Mouse (Mus musculus): ENCODE measurements around the gene Pdrg1. TPM values are rescaled to one million over a fixed set of nuclear protein-coding genes. Genes with fewer than 3 reads are reported as not detected.

Gene Pdrg1
- polyA plus RNA-seq, 1 experiment from 2014 or later: 101 TPM

GRCm38 (mm10) chr2:153051537-153051936 lies 36.3 kb upstream of the Pdrg1 start:
- 72% methylated on average over 9 of the region's 9 CpGs for WGBS
- Histone ChIP-seq H3K27ac (ENCODE audit: low read length) (no peak overlapping the region), H3K4me2 (ENCODE audit: low read depth, low read length) (no peak overlapping the region), H3K4me3 (ENCODE audit: low read length) (no peak overlapping the region), H3K27me3 (ENCODE audit: control insufficient read depth, insufficient read depth, low read depth, low read length) (peaks cover 21% of the 10 kb centered on the region), H3K9ac (ENCODE audit: low read length) (no peak overlapping the region), H3K36me3 (ENCODE audit: control insufficient read depth, insufficient read depth, low read length) (no peaks in the 10 kb centered on the region), H3K9me3 (ENCODE audit: control insufficient read depth, low read length) (no peaks in the 10 kb centered on the region), H3K4me1 (replicated peaks; ENCODE audit: control insufficient read depth, insufficient read depth, low read length) (peaks cover 6% of the 10 kb centered on the region; the same call in 1 of the 2 replicates)
- ATAC-seq (ENCODE audit: low read depth): no peak

- Histone ChIP-seq H3K4me2 (ENCODE audit: low read depth, low read length) (no peak overlapping the region), H3K9ac (ENCODE audit: low read length) (no peak overlapping the region), H3K4me3 (ENCODE audit: low read length) (no peak overlapping the region), H3K27me3 (ENCODE audit: control insufficient read depth, insufficient read depth, low read depth, low read length) (peaks cover 21% of the 10 kb centered on the region), H3K4me1 (replicated peaks; ENCODE audit: control insufficient read depth, insufficient read depth, low read length) (peaks cover 6% of the 10 kb centered on the region; the same call in 1 of the 2 replicates), H3K36me3 (ENCODE audit: control insufficient read depth, insufficient read depth, low read length) (no peaks in the 10 kb centered on the region), H3K9me3 (ENCODE audit: control insufficient read depth, low read length) (no peaks in the 10 kb centered on the region), H3K27ac (ENCODE audit: low read length) (no peak overlapping the region)
- ATAC-seq (ENCODE audit: low read depth): no peak
- WGBS: 71% methylated on average over 6 of the region's 6 CpGs
Observed at GRCm38 (mm10) chr2:153051095-153051494, 35.9 kb upstream of the Pdrg1 start.

- no peak overlapping the region for H3K27ac ChIP-seq (ENCODE audit: low read length)
- 62% methylated on average over 4 of the region's 4 CpGs for WGBS
- no peak overlapping the region for H3K4me3 ChIP-seq (ENCODE audit: low read length)
- peaks cover 6% of the 10 kb centered on the region; the same call in 1 of the 2 replicates for H3K4me1 ChIP-seq (replicated peaks; ENCODE audit: control insufficient read depth, insufficient read depth, low read length)
- peaks cover 21% of the 10 kb centered on the region for H3K27me3 ChIP-seq (ENCODE audit: control insufficient read depth, insufficient read depth, low read depth, low read length)
- H3K9ac ChIP-seq (ENCODE audit: low read length): no peak overlapping the region
- no peaks in the 10 kb centered on the region for H3K36me3 ChIP-seq (ENCODE audit: control insufficient read depth, insufficient read depth, low read length)
- H3K4me2 ChIP-seq (ENCODE audit: low read depth, low read length): no peak overlapping the region
- no peaks in the 10 kb centered on the region for H3K9me3 ChIP-seq (ENCODE audit: control insufficient read depth, low read length)
- ATAC-seq (ENCODE audit: low read depth): no peak
Observed at GRCm38 (mm10) chr2:153049997-153050358, 34.8 kb upstream of the Pdrg1 start.

- H3K4me3 ChIP-seq (ENCODE audit: low read length): no peak overlapping the region
- no peaks in the 10 kb centered on the region for H3K36me3 ChIP-seq (ENCODE audit: control insufficient read depth, insufficient read depth, low read length)
- no peak for ATAC-seq (ENCODE audit: low read depth)
- 24% methylated on average over 9 of the region's 9 CpGs for WGBS
- H3K9ac ChIP-seq (ENCODE audit: low read length): no peak overlapping the region
- H3K27ac ChIP-seq (ENCODE audit: low read length): no peak overlapping the region
- peaks cover 21% of the 10 kb centered on the region for H3K27me3 ChIP-seq (ENCODE audit: control insufficient read depth, insufficient read depth, low read depth, low read length)
- H3K4me1 ChIP-seq (replicated peaks; ENCODE audit: control insufficient read depth, insufficient read depth, low read length): peaks cover 6% of the 10 kb centered on the region; the same call in 1 of the 2 replicates
- no peak overlapping the region for H3K4me2 ChIP-seq (ENCODE audit: low read depth, low read length)
- no peaks in the 10 kb centered on the region for H3K9me3 ChIP-seq (ENCODE audit: control insufficient read depth, low read length)
Observed at GRCm38 (mm10) chr2:153049288-153049996, 34.2 kb upstream of the Pdrg1 start.

- no peak overlapping the region for H3K4me3 ChIP-seq (ENCODE audit: low read length)
- H3K4me2 ChIP-seq (ENCODE audit: low read depth, low read length): no peak overlapping the region
- no peak overlapping the region for H3K27ac ChIP-seq (ENCODE audit: low read length)
- no peaks in the 10 kb centered on the region for H3K9me3 ChIP-seq (ENCODE audit: control insufficient read depth, low read length)
- no peak overlapping the region for H3K9ac ChIP-seq (ENCODE audit: low read length)
- no peaks in the 10 kb centered on the region for H3K36me3 ChIP-seq (ENCODE audit: control insufficient read depth, insufficient read depth, low read length)
- 35% methylated on average over 17 of the region's 17 CpGs for WGBS
- H3K27me3 ChIP-seq (ENCODE audit: control insufficient read depth, insufficient read depth, low read depth, low read length): peaks cover 12% of the 10 kb centered on the region
- no peak for ATAC-seq (ENCODE audit: low read depth)
- H3K4me1 ChIP-seq (replicated peaks; ENCODE audit: control insufficient read depth, insufficient read depth, low read length): peaks cover 8% of the 10 kb centered on the region; the same call in 1 of the 2 replicates
Observed at GRCm38 (mm10) chr2:153047828-153048465, 32.7 kb upstream of the Pdrg1 start.

- Histone ChIP-seq H3K9ac (ENCODE audit: low read length) (no peak overlapping the region), H3K36me3 (ENCODE audit: control insufficient read depth, insufficient read depth, low read length) (no peaks in the 10 kb centered on the region), H3K4me2 (ENCODE audit: low read depth, low read length) (no peak overlapping the region), H3K4me3 (ENCODE audit: low read length) (no peak overlapping the region), H3K9me3 (ENCODE audit: control insufficient read depth, low read length) (no peaks in the 10 kb centered on the region), H3K4me1 (replicated peaks; ENCODE audit: control insufficient read depth, insufficient read depth, low read length) (peaks cover 8% of the 10 kb centered on the region; the same call in 1 of the 2 replicates), H3K27ac (ENCODE audit: low read length) (no peak overlapping the region), H3K27me3 (ENCODE audit: control insufficient read depth, insufficient read depth, low read depth, low read length) (no peaks in the 10 kb centered on the region)
- 21% methylated on average over 8 of the region's 8 CpGs for WGBS
- ATAC-seq (ENCODE audit: low read depth): 0 out of 2 replicates have a peak, but pooled peaks have one; percentile 30
Observed at GRCm38 (mm10) chr2:153045884-153046299, 30.7 kb upstream of the Pdrg1 start.

GRCm38 (mm10) chr2:153043886-153044285 lies 28.7 kb upstream of the Pdrg1 start:
- no peak for ATAC-seq (ENCODE audit: low read depth)
- 0 out of 2 replicates have a peak, but pooled peaks cover 3% of the 10 kb centered on the region for H3K4me1 ChIP-seq (replicated peaks; ENCODE audit: control insufficient read depth, insufficient read depth, low read length)
- H3K27me3 ChIP-seq (ENCODE audit: control insufficient read depth, insufficient read depth, low read depth, low read length): no peaks in the 10 kb centered on the region
- no peaks in the 10 kb centered on the region for H3K9me3 ChIP-seq (ENCODE audit: control insufficient read depth, low read length)
- no peak overlapping the region for H3K9ac ChIP-seq (ENCODE audit: low read length)
- no peaks in the 10 kb centered on the region for H3K36me3 ChIP-seq (ENCODE audit: control insufficient read depth, insufficient read depth, low read length)
- no peak overlapping the region for H3K4me2 ChIP-seq (ENCODE audit: low read depth, low read length)
- no peak overlapping the region for H3K4me3 ChIP-seq (ENCODE audit: low read length)
- 20% methylated on average over 3 of the region's 3 CpGs for WGBS
- H3K27ac ChIP-seq (ENCODE audit: low read length): no peak overlapping the region

GRCm38 (mm10) chr2:153036690-153037089 lies 21.5 kb upstream of the Pdrg1 start:
- no peak overlapping the region for H3K4me3 ChIP-seq (ENCODE audit: low read length)
- H3K36me3 ChIP-seq (ENCODE audit: control insufficient read depth, insufficient read depth, low read length): no peaks in the 10 kb centered on the region
- H3K9ac ChIP-seq (ENCODE audit: low read length): no peak overlapping the region
- H3K27me3 ChIP-seq (ENCODE audit: control insufficient read depth, insufficient read depth, low read depth, low read length): peaks cover 17% of the 10 kb centered on the region
- H3K27ac ChIP-seq (ENCODE audit: low read length): no peak overlapping the region
- no peaks in the 10 kb centered on the region for H3K9me3 ChIP-seq (ENCODE audit: control insufficient read depth, low read length)
- ATAC-seq (ENCODE audit: low read depth): no peak
- no peak overlapping the region for H3K4me2 ChIP-seq (ENCODE audit: low read depth, low read length)
- peaks cover 4% of the 10 kb centered on the region; the same call in 1 of the 2 replicates for H3K4me1 ChIP-seq (replicated peaks; ENCODE audit: control insufficient read depth, insufficient read depth, low read length)
- 18% methylated on average over 2 of the region's 2 CpGs for WGBS

GRCm38 (mm10) chr2:153033545-153034230 lies 18.5 kb upstream of the Pdrg1 start:
- peaks cover 4% of the 10 kb centered on the region; the same call in 1 of the 2 replicates for H3K4me1 ChIP-seq (replicated peaks; ENCODE audit: control insufficient read depth, insufficient read depth, low read length)
- H3K9ac ChIP-seq (ENCODE audit: low read length): no peak overlapping the region
- H3K27ac ChIP-seq (ENCODE audit: low read length): no peak overlapping the region
- ATAC-seq (ENCODE audit: low read depth): no peak
- 75% methylated on average over 5 of the region's 5 CpGs for WGBS
- H3K36me3 ChIP-seq (ENCODE audit: control insufficient read depth, insufficient read depth, low read length): no peaks in the 10 kb centered on the region
- H3K27me3 ChIP-seq (ENCODE audit: control insufficient read depth, insufficient read depth, low read depth, low read length): peaks cover 36% of the 10 kb centered on the region
- no peak overlapping the region for H3K4me2 ChIP-seq (ENCODE audit: low read depth, low read length)
- no peak overlapping the region for H3K4me3 ChIP-seq (ENCODE audit: low read length)
- H3K9me3 ChIP-seq (ENCODE audit: control insufficient read depth, low read length): no peaks in the 10 kb centered on the region

All from lung, embryonic 16.5 days (tissue).